Mouse (Mus musculus): ENCODE data around the gene Atf1. TPM values are rescaled to one million over a fixed set of nuclear protein-coding genes. Genes with fewer than 3 reads are reported as not detected.

The Atf1 gene
- total and polyA plus RNA-seq, 2 experiments: 11.2 to 36.3 TPM

DNA sequence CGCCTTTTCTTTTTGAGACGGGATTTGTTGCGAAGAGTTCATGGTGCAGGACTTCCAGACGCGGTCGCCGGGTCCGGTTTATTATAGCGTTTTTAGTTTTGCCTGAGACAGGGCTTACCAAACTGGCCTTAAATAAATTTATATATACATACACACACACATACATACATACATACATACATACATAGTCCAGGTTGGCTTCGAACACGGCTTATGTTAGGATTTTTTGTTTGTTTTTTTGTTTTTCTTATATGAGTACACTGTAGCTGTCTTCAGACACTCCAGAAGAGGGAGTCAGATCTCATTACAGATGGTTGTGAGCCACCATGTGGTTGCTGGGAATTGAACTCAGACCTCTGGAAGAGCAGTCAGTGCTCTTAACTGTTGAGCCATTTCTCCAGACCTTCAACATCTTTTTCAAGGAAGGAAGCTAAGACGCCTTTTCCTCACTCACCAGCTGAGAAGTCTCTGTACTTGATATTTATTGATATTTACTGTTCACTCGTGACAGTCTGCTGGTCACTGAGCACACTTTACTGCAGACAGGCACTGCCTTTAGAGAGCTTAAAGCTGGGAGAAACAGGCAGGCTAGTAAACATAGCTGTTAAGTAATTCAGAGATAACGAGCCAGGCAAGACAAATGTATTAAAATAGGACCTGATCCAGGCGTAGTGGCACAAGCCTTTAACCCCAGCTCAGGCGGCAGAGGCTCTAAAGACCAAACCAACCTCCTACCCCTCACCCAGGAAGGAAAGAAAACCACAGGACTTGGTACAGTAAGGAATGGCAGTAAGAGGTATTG, 1.1 kb downstream of the Atf1 start:
- Histone ChIP-seq H3K4me3 (ENCODE audit: insufficient read depth, low read depth, low read length) (peak overlapping the region; percentile 90), H3K36me3 (ENCODE audit: control insufficient read depth, insufficient read depth, low read length) (peaks cover 8% of the 10 kb centered on the region; the same call in 1 of the 2 replicates), H3K4me1 (ENCODE audit: control insufficient read depth, insufficient read depth, low read length) (peaks cover 17% of the 10 kb centered on the region; the same call in 1 of the 2 replicates), H3K9ac (ENCODE audit: low read depth, low read length) (peak overlapping the region; percentile 96), H3K27me3 (ENCODE audit: control insufficient read depth, insufficient read depth, low read length) (no peaks in the 10 kb centered on the region), H3K27ac (replicated peaks; ENCODE audit: insufficient read depth, low read depth, low read length) (peak overlapping the region; percentile 98), H3K79me2 (ENCODE audit: control insufficient read depth, insufficient read depth, low read length) (peaks cover 30% of the 10 kb centered on the region)
- WGBS: 4% methylated on average over 16 of the region's 16 CpGs
- peak; percentile 68 for DNase-seq (ENCODE audit: extremely low read depth, low read depth, low spot score)
- TF ChIP-seq POLR2A (IDR thresholded peaks at IDR 0.05; ENCODE audit: extremely low read depth, insufficient read depth, low read length) (no peak), CTCF (IDR thresholded peaks at IDR 0.05; ENCODE audit: low read depth, low read length) (no peak)

- peak; percentile 18 for DNase-seq (ENCODE audit: extremely low read depth, low read depth, low spot score)
- H3K9ac ChIP-seq (ENCODE audit: low read depth, low read length): no peak overlapping the region
- TF ChIP-seq POLR2A (IDR thresholded peaks at IDR 0.05; ENCODE audit: extremely low read depth, insufficient read depth, low read length) (no peak), CTCF (IDR thresholded peaks at IDR 0.05; ENCODE audit: low read depth, low read length) (0 out of 2 replicates have a peak, but pooled peaks have one; percentile 6)
- no peak overlapping the region for H3K27ac ChIP-seq (replicated peaks; ENCODE audit: insufficient read depth, low read depth, low read length)
- peaks cover 17% of the 10 kb centered on the region; the same call in 1 of the 2 replicates for H3K4me1 ChIP-seq (ENCODE audit: control insufficient read depth, insufficient read depth, low read length)
- peaks cover 39% of the 10 kb centered on the region for H3K79me2 ChIP-seq (ENCODE audit: control insufficient read depth, insufficient read depth, low read length)
- no peak overlapping the region for H3K4me3 ChIP-seq (ENCODE audit: insufficient read depth, low read depth, low read length)
- WGBS: 22% methylated on average over 1 of the region's 1 CpGs
- peaks cover 20% of the 10 kb centered on the region for H3K36me3 ChIP-seq (ENCODE audit: control insufficient read depth, insufficient read depth, low read length)
- H3K27me3 ChIP-seq (ENCODE audit: control insufficient read depth, insufficient read depth, low read length): no peaks in the 10 kb centered on the region
Observed at GRCm38 (mm10) chr15:100230655-100231054, 3.0 kb downstream of the Atf1 start.

DNA sequence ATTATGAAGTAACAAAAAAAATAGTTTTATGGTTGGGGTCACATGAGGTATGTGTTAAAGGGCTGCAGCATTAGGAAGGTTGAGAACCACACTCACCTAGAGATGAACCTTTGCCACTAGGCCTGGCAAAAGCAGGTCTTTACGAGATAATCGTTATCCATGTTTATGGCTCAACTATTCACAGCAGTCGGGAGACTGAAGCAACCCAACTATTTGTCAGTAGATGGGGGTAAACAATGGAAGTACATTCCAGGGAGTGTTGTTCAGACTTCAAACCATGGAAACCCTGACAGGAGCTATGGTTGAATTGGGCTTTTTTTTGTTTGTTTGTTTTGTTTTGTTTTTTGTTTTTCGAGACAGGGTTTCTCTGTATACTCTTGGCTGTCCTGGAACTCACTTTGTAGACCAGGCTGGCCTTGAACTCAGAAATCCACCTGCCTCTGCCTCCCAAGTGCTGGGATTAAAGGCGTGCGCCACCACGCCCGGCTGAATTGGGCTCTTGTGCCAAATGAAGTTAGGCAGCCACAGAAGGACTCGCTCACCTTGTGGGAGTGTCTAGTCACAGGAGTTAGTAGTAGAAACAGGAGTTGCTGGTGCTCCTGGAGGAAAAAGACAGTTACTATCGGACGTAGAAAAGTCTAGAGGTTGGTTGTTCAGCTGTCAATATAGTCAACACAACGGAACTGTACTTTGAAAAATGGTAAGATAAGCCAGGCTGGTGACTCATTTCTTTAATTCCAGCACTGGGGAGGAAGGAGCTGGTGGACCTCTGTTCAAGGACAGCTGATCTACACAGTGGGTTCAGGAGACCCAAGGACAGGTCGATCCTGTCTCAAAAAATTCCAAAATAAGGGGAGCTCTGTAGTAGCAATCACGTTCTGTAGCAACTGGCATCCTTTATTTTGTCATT, 4.3 kb downstream of the Atf1 start:
- H3K9ac ChIP-seq (ENCODE audit: low read depth, low read length): no peak overlapping the region
- 24% methylated on average over 14 of the region's 14 CpGs for WGBS
- H3K4me3 ChIP-seq (ENCODE audit: insufficient read depth, low read depth, low read length): no peak overlapping the region
- DNase-seq (ENCODE audit: extremely low read depth, low read depth, low spot score): peak; percentile 74
- H3K27ac ChIP-seq (replicated peaks; ENCODE audit: insufficient read depth, low read depth, low read length): peak overlapping the region; percentile 46
- peaks cover 27% of the 10 kb centered on the region for H3K36me3 ChIP-seq (ENCODE audit: control insufficient read depth, insufficient read depth, low read length)
- H3K27me3 ChIP-seq (ENCODE audit: control insufficient read depth, insufficient read depth, low read length): no peaks in the 10 kb centered on the region
- H3K4me1 ChIP-seq (ENCODE audit: control insufficient read depth, insufficient read depth, low read length): peaks cover 13% of the 10 kb centered on the region; the same call in 1 of the 2 replicates
- H3K79me2 ChIP-seq (ENCODE audit: control insufficient read depth, insufficient read depth, low read length): peaks cover 42% of the 10 kb centered on the region
- TF ChIP-seq POLR2A (IDR thresholded peaks at IDR 0.05; ENCODE audit: extremely low read depth, insufficient read depth, low read length) (no peak), CTCF (IDR thresholded peaks at IDR 0.05; ENCODE audit: low read depth, low read length) (no peak)

GRCm38 (mm10) chr15:100235208-100235965, 7.8 kb downstream of the Atf1 start:
- Histone ChIP-seq H3K9ac (ENCODE audit: low read depth, low read length) (no peak overlapping the region), H3K79me2 (ENCODE audit: control insufficient read depth, insufficient read depth, low read length) (peaks cover 46% of the 10 kb centered on the region), H3K27ac (replicated peaks; ENCODE audit: insufficient read depth, low read depth, low read length) (no peak overlapping the region), H3K4me3 (ENCODE audit: insufficient read depth, low read depth, low read length) (no peak overlapping the region), H3K36me3 (ENCODE audit: control insufficient read depth, insufficient read depth, low read length) (peaks cover 39% of the 10 kb centered on the region), H3K4me1 (ENCODE audit: control insufficient read depth, insufficient read depth, low read length) (peaks cover 6% of the 10 kb centered on the region; the same call in 1 of the 2 replicates), H3K27me3 (ENCODE audit: control insufficient read depth, insufficient read depth, low read length) (no peaks in the 10 kb centered on the region)
- no peak for DNase-seq (ENCODE audit: extremely low read depth, low read depth, low spot score)
- TF ChIP-seq CTCF (IDR thresholded peaks at IDR 0.05; ENCODE audit: low read depth, low read length): no peak
- no peak for TF ChIP-seq POLR2A (IDR thresholded peaks at IDR 0.05; ENCODE audit: extremely low read depth, insufficient read depth, low read length)
- WGBS: 96% methylated on average over 12 of the region's 12 CpGs

- Histone ChIP-seq H3K27ac (replicated peaks; ENCODE audit: insufficient read depth, low read depth, low read length) (no peak overlapping the region), H3K4me1 (ENCODE audit: control insufficient read depth, insufficient read depth, low read length) (no peaks in the 10 kb centered on the region), H3K4me3 (ENCODE audit: insufficient read depth, low read depth, low read length) (no peak overlapping the region), H3K79me2 (ENCODE audit: control insufficient read depth, insufficient read depth, low read length) (peaks cover 44% of the 10 kb centered on the region), H3K9ac (ENCODE audit: low read depth, low read length) (no peak overlapping the region), H3K27me3 (ENCODE audit: control insufficient read depth, insufficient read depth, low read length) (no peaks in the 10 kb centered on the region), H3K36me3 (ENCODE audit: control insufficient read depth, insufficient read depth, low read length) (peaks cover 47% of the 10 kb centered on the region)
- no peak for TF ChIP-seq POLR2A (IDR thresholded peaks at IDR 0.05; ENCODE audit: extremely low read depth, insufficient read depth, low read length)
- TF ChIP-seq CTCF (IDR thresholded peaks at IDR 0.05; ENCODE audit: low read depth, low read length): no peak
- DNase-seq (ENCODE audit: extremely low read depth, low read depth, low spot score): no peak
- 83% methylated on average over 6 of the region's 6 CpGs for WGBS
Observed at GRCm38 (mm10) chr15:100236952-100237351, 9.3 kb downstream of the Atf1 start.

Data from liver, adult 2 months (tissue).